Mouse (Mus musculus) kidney, adult 9 months (tissue): ENCODE data around the gene Sh3bp5.

Source experiments
- DNase-seq: peaks from one replicate; pipeline ENCODE4 v3.0.0; 2022

The Sh3bp5 gene

GRCm38 (mm10) chr14:31389421-31390147, 46.3 kb downstream of the Sh3bp5 start:
- DNase-seq, result no peak

DNA sequence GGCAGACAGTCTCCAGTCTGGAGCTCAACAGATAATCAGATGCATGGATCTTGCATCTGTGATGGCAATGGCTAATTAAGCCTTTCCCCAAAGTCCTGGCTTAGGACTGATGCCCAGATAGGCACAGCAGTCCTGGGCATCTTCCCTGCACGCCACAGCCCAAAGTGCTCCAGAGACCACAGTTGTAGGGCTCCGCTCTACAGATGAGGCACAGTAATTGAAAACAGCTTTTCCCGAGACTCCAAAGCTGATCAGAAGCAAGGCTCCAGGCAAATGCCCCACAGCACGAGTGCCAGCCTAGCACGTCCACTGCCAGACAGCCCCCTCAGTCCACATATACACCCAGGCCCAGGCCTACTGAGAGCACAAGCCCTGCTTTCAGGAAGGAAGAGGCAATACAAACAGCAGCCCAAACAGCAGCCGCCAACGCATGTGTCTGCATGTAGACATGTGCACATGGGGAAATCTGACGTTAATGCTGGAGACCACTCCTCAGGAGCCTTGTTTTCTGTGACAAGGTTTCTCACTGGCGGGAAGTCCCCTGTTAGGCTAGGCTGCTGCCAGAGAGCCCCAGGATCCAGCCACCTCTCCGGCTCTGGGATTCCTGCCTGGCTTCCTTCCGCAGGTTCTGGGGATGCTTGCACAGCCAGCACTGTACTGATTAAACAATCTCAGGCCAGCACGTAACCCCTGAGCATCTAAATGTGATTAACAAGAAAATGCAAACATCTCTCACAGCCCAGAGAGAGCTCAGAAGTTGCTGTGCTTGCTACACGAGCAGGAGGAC, 47.6 kb downstream of the Sh3bp5 start:
- DNase-seq, result no peak

GRCm38 (mm10) chr14:31387301-31387981, 48.4 kb downstream of the Sh3bp5 start:
- no peak for DNase-seq

- DNase-seq, result peak; percentile 95
Measured at GRCm38 (mm10) chr14:31385977-31386697, 49.7 kb downstream of the Sh3bp5 start.

GRCm38 (mm10) chr14:31385406-31385805, 50.5 kb downstream of the Sh3bp5 start:
- no peak for DNase-seq

DNA sequence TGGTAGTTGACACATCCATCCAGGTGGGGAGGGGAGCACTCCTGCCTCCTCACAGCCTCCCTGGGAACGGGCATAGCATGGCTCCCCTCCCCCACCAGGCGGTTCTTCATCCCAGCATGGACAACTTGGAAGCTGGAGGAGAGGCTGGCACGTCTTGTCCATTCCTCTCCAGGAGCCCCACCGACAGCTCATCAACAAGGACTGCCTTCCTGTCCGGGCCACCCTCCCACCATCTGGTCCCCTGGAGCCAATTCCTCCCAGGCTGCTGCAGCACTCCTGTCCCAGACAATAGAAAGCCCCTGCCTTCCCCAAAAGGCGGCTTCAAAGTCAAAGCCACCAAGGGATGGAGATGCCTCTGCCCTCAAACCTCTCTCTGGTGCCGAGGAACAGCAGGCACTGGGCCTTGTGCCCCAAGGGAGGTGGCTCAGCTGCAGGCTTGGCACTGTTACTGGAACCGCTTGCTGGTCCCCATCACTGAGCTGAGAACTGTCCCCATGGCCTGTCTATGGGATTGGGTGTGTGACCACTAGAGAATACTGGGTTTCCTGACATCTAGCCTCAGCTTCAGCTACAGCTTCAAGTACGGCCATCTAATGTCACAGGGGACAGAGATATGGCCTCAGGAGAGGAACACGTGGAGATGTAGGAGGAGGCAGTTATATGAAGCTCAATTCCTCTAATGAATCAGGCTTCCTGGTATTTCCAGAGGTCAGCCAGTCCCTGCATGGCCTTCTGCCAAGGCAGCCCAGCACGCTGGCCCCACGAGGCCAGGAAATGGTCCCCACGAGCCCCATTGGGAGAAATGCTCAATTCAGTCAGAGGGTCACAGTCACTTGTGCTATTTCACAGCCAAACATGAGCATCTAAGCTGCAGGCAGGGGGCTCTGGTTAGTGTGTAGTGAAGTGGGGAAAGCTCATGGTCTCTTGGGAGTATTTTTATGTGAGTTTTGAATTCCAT, 51.2 kb downstream of the Sh3bp5 start:
- DNase-seq, result peak; percentile 73

GRCm38 (mm10) chr14:31383470-31384050, 52.3 kb downstream of the Sh3bp5 start:
- no peak for DNase-seq

GRCm38 (mm10) chr14:31382276-31382675, 53.6 kb downstream of the Sh3bp5 start:
- no peak for DNase-seq

- no peak for DNase-seq
Measured at GRCm38 (mm10) chr14:31376331-31376730, 59.5 kb downstream of the Sh3bp5 start.

DNA sequence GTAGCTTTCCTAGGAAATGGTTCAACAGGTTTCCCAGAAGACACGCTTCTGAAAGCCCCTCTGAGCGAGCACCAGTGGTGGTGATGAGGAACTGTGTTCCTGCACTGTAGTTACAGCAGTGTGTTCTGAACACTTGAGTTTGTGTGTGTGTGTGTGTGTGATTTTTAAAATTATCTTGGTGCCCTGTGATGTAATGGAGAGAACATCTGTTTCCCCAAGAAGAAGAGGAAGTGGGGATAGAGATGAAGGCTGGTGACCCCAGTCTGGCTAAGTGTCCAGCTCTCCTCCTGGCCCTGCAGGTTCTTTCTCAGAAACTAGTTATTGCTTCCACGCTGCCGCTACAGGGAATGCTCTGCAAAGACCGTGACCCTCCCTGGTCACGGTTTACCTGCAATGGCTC, 61.5 kb downstream of the Sh3bp5 start:
- DNase-seq, result no peak

DNA sequence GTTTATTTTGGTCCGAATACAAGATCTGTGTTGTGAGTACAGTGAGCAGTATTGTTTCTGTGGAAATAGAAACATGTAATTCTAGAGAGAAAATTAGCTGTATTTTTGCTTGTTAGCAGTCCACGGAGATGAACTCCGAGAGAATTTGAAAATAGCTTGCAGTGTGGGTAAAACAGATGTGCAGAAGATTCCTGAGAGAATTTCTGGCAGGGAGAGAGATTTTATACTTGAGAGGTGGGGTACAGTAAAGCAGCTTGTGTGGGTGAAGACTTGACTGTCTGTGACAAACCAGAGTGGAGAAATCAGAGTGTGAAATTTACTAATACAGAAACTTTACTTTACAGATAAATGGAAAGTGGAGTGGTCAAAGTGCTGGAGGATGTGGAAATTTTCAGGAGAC, 66.5 kb downstream of the Sh3bp5 start:
- no peak for DNase-seq

GRCm38 (mm10) chr14:31367951-31368350, 67.9 kb downstream of the Sh3bp5 start:
- DNase-seq, result no peak

DNA sequence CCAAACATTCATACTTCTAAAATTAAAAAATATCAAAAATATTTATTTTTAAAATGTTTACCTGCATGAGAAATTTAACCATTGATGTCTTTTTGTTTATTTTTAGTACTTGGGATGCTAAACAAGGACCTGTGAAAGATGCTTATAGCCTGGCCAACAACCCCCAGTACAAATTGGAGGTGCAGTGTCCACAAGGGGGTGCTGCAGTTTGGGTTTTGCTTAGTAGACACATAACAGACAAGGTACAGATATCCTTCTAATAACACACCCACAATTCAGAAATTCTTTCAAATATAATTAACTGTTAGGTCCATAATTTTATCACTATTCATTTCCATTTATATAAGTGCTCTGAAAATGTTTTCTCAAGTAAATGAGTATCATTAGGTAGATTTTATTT, 70.5 kb downstream of the Sh3bp5 start:
- peak; percentile 78 for DNase-seq

- no peak for DNase-seq
Measured at GRCm38 (mm10) chr14:31364589-31364988, 71.3 kb downstream of the Sh3bp5 start.

DNA sequence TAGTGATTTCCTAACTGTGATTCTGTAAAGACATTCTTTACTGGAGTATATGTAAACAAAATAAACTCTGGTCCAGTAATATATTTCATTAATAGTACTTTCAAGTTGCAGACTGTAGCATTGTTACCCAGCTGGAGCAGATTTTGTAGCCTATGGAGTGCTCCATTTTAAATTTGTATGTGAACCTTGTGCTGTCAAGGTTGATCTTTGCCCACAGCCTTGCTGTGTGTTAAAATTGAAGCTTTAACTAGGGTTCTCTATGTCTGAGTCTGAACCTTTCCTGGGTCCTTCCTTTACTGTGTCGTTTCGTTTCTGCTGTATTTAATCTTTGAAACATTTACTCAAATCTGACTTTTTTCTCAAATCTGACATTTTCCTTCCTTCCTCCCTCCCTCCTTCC, 73.6 kb downstream of the Sh3bp5 start:
- peak; percentile 51 for DNase-seq

DNA sequence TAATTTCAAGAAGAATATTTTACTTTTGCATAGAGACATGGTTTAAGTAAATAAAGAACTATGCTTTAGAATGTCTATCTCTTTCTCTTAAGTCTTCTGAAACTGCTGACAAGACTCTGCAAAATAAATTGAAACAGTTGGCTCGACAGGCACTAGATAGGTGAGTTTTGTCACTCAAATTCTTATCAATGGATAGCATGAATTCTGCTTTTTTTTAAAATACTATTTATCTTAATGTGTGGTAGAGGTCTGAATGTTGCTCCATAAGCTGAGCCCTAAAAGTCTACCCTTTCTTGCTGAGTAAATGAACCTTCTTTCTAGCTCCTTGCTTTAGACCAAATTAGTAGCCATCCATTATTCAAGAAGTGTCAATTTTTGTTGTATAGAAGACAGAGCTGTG, 90.5 kb downstream of the Sh3bp5 start:
- no peak for DNase-seq

DNA sequence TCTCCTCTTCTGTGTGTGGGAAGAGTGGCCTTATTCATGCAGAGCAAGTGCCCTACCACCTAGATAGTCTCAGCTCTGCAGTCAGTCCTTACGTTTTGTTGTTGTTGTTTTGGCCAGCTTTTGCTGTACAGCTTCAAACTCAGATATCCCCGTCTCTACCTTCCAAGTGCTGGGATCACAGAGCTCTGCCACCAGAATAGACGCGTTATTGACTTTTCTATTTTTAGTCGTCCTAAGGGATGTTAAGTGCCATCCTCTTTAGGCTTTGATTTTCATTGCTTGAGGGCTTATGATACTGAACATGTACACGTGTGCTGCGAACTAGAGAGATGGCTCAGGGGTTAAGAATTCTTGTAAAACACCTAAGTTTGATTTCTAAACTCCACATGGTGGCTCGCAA, 92.6 kb downstream of the Sh3bp5 start:
- DNase-seq, result no peak

GRCm38 (mm10) chr14:31337947-31338346, 97.9 kb downstream of the Sh3bp5 start:
- no peak for DNase-seq

GRCm38 (mm10) chr14:31337406-31337805, 98.5 kb downstream of the Sh3bp5 start:
- DNase-seq, result no peak

GRCm38 (mm10) chr14:31336369-31337155, 99.3 kb downstream of the Sh3bp5 start, which contains the start of gene Capn7:
Capn7 (plus strand) TSS chr14:31336638.
- DNase-seq, result peak; percentile 98

- DNase-seq, result no peak
Measured at GRCm38 (mm10) chr14:31335765-31336164, 100.1 kb downstream of the Sh3bp5 start.
